Mouse (Mus musculus): ENCODE measurements around the gene Nucb1. TPM values are rescaled to one million over a fixed set of nuclear protein-coding genes. Genes with fewer than 3 reads are reported as not detected.
"Not testable (repeated sequence)": the region's sequence is repeated elsewhere in the genome, so short reads cannot be mapped to it uniquely, and the experiment has no call there.

The Nucb1 gene
- total RNA-seq, 2 experiments from 2014 or later: 100 to 285 TPM

GRCm38 (mm10) chr7:45492951-45493350 lies 17.3 kb downstream of the Nucb1 start:
- ATAC-seq (replicated peaks; ENCODE audit: low FRiP score, low TSS enrichment, poor library complexity, severe bottlenecking): no peak

- ATAC-seq (replicated peaks; ENCODE audit: low FRiP score, low TSS enrichment, poor library complexity, severe bottlenecking): no peak
Observed at GRCm38 (mm10) chr7:45492225-45492844, 17.9 kb downstream of the Nucb1 start.

- peak; percentile 58; the same call in 1 of the 2 replicates for ATAC-seq (replicated peaks; ENCODE audit: low FRiP score, low TSS enrichment, poor library complexity, severe bottlenecking)
Observed at GRCm38 (mm10) chr7:45491264-45491663, 18.9 kb downstream of the Nucb1 start.

GRCm38 (mm10) chr7:45490822-45491221 lies 19.4 kb downstream of the Nucb1 start:
- 0 out of 2 replicates have a peak, but pooled peaks have one; percentile 10 for ATAC-seq (replicated peaks; ENCODE audit: low FRiP score, low TSS enrichment, poor library complexity, severe bottlenecking)

- ATAC-seq (replicated peaks; ENCODE audit: low FRiP score, low TSS enrichment, poor library complexity, severe bottlenecking): peak; percentile 70
Observed at GRCm38 (mm10) chr7:45489578-45489977, 20.6 kb downstream of the Nucb1 start.

- ATAC-seq (replicated peaks; ENCODE audit: low FRiP score, low TSS enrichment, poor library complexity, severe bottlenecking): 0 out of 2 replicates have a peak, but pooled peaks have one; percentile 39
Observed at GRCm38 (mm10) chr7:45488293-45489204, 21.7 kb downstream of the Nucb1 start, which contains the start of gene Dhdh. TSS of gene Dhdh (minus strand) at chr7:45488805.

- no peak for ATAC-seq (replicated peaks; ENCODE audit: low FRiP score, low TSS enrichment, poor library complexity, severe bottlenecking)
Observed at GRCm38 (mm10) chr7:45487861-45488292, 22.3 kb downstream of the Nucb1 start.

GRCm38 (mm10) chr7:45486761-45487415 lies 23.3 kb downstream of the Nucb1 start, which contains the start of gene Gm45808:
TSS of gene Gm45808 (minus strand) at chr7:45486811.
- ATAC-seq (replicated peaks; ENCODE audit: low FRiP score, low TSS enrichment, poor library complexity, severe bottlenecking): no peak

GRCm38 (mm10) chr7:45486158-45486557 lies 24.0 kb downstream of the Nucb1 start:
- no peak for ATAC-seq (replicated peaks; ENCODE audit: low FRiP score, low TSS enrichment, poor library complexity, severe bottlenecking)

- ATAC-seq (replicated peaks; ENCODE audit: low FRiP score, low TSS enrichment, poor library complexity, severe bottlenecking): not testable (repeated sequence)
Observed at GRCm38 (mm10) chr7:45484985-45485384, 25.2 kb downstream of the Nucb1 start.

GRCm38 (mm10) chr7:45482166-45482565 lies 28.0 kb downstream of the Nucb1 start:
- ATAC-seq (replicated peaks; ENCODE audit: low FRiP score, low TSS enrichment, poor library complexity, severe bottlenecking): peak; percentile 51; the same call in 1 of the 2 replicates

GRCm38 (mm10) chr7:45481374-45481927 lies 28.8 kb downstream of the Nucb1 start, which contains the start of gene Tulp2:
TSS of gene Tulp2 (plus strand) at chr7:45481877.
- ATAC-seq (replicated peaks; ENCODE audit: low FRiP score, low TSS enrichment, poor library complexity, severe bottlenecking): peak; percentile 79

- not testable (repeated sequence) for ATAC-seq (replicated peaks; ENCODE audit: low FRiP score, low TSS enrichment, poor library complexity, severe bottlenecking)
Observed at GRCm38 (mm10) chr7:45480310-45480709, 29.9 kb downstream of the Nucb1 start.

GRCm38 (mm10) chr7:45478774-45479173 lies 31.4 kb downstream of the Nucb1 start:
- ATAC-seq (replicated peaks; ENCODE audit: low FRiP score, low TSS enrichment, poor library complexity, severe bottlenecking): no peak

GRCm38 (mm10) chr7:45477003-45477402 lies 33.2 kb downstream of the Nucb1 start:
- ATAC-seq (replicated peaks; ENCODE audit: low FRiP score, low TSS enrichment, poor library complexity, severe bottlenecking): peak; percentile 76

- no peak for ATAC-seq (replicated peaks; ENCODE audit: low FRiP score, low TSS enrichment, poor library complexity, severe bottlenecking)
Observed at GRCm38 (mm10) chr7:45476453-45476852, 33.8 kb downstream of the Nucb1 start.

- ATAC-seq (replicated peaks; ENCODE audit: low FRiP score, low TSS enrichment, poor library complexity, severe bottlenecking): no peak
Observed at GRCm38 (mm10) chr7:45475291-45475969, 34.8 kb downstream of the Nucb1 start.

- ATAC-seq (replicated peaks; ENCODE audit: low FRiP score, low TSS enrichment, poor library complexity, severe bottlenecking): peak; percentile 68
Observed at GRCm38 (mm10) chr7:45470869-45471268, 39.3 kb downstream of the Nucb1 start.
